Mouse (Mus musculus) heart, adult 2 months (tissue): ENCODE results near the gene Sarm1.

Experiments
- CTCF ChIP-seq: fragments of 200-600 bp; IDR thresholded peaks from 2 replicates; pipeline ENCODE4 v1.8.1; 2022; ENCODE audit warnings: antibody characterized with exemption, mild to moderate bottlenecking, moderate library complexity
- EP300 ChIP-seq: fragments of 200-500 bp; IDR thresholded peaks from 2 replicates; pipeline ENCODE4 v1.6.1; 2011; ENCODE audit warnings: low read depth, low read length, control low read depth; ENCODE audit not compliant: insufficient read depth
- POLR2A ChIP-seq: fragments of 200-500 bp; IDR thresholded peaks from 2 replicates; pipeline ENCODE4 v1.6.1; 2011; ENCODE audit warnings: mild to moderate bottlenecking, low read depth, low read length, control low read depth; ENCODE audit not compliant: insufficient read depth

DNA sequence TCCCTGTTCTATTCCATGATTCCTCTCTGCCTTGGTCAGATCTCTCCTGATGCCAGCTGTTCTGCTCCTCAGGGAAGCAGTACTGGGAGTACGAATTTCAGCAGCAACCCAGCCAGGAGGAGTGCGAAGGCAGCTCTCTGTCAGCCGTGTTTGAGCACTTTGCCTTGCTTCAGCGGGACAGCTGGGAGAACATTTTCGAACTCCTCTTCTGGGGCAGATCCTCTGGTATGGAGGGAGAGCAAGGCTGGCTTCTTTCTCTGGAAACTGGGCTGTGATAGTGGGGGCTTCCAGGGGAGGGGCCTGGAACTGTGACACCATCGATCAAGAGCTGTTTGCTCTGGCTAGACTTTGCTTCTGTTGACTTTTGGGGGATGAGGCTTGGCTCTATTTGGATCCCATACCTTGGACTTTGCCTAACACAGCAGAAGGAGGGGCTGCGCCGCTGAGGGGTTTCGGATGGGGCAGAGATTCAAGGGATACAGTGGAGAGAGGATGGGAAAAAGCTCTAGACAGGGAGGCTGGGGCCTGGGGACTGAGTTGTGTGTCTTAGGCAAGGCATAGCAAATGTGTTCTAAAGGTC is 3.2 kb upstream of the Sarm1 start:
- TF ChIP-seq CTCF (no peak), POLR2A (no peak), EP300 (no peak)
